ENCODE assay signal across 18 mouse cellular contexts in genomic region chr9:119016785-119017507, GRCm38 (mm10).
"Had no signal": no experiment of that assay in that cellular context is flagged by ENCODE, and none has a peak within 500 bp of the region (broad histone marks: within the 10 kb centered on the region; RNA-seq: fewer than 3 reads in every experiment).

No protein-coding gene starts in this region.

- H3K4me3 ChIP-seq: midbrain, embryonic 10.5 days; midbrain, embryonic 12.5 days; myocyte; neural tube, embryonic 13.5 days; neural tube, embryonic 15.5 days had no signal

- H3K27me3 ChIP-seq: midbrain, embryonic 12.5 days; neural tube, embryonic 13.5 days; neural tube, embryonic 15.5 days had no signal

- H3K9me3 ChIP-seq: midbrain, embryonic 10.5 days; midbrain, embryonic 12.5 days; neural tube, embryonic 13.5 days; neural tube, embryonic 15.5 days had no signal

- H3K27ac ChIP-seq: midbrain, embryonic 10.5 days; midbrain, embryonic 12.5 days; neural tube, embryonic 13.5 days; neural tube, embryonic 15.5 days had no signal

- DNase-seq: lung, adult 18-20 months; lung, embryonic 14.5 days; lung, postnatal 10 days; lung, postnatal 4 days; midbrain, embryonic 14.5 days; retina, postnatal 1 day; right cerebral cortex, adult 18-20 months; right cerebral cortex, postnatal 4 days; spleen, adult 18-20 months; thymus, adult 18-20 months; thymus, postnatal 14 days; thymus, postnatal 36 days had no signal

- ATAC-seq: midbrain, embryonic 16.5 days had no signal

- H3K4me1 ChIP-seq: midbrain, embryonic 12.5 days; neural tube, embryonic 13.5 days; neural tube, embryonic 15.5 days had no signal
